Mouse (Mus musculus): ENCODE results near the gene Cdh4. TPM values are rescaled to one million over a fixed set of nuclear protein-coding genes. Genes with fewer than 3 reads are reported as not detected.

Gene Cdh4
- polyA plus RNA-seq, 1 experiment, result 3.2 TPM

DNA sequence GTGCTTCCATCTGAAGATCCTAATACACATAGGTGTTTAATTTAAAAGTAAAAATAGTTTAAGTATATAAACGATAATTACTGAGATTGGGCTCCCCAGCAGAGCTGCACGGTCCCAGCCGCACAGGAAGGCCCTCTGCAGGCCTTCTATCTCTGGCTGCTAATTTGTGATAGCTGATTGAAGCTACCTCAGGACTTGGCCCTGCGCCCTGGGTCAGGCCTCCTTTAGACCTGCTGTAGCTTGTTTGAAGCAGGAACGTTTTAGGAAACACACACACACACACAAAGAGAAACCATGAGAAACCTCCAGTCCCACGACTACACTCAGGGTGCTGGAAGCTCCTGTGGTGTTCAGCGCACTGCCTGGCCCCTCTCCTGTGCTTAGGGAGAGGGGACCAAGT is 263.2 kb downstream of the Cdh4 start:
- H3K27ac ChIP-seq (ENCODE audit: insufficient read depth, low read length), result no peak overlapping the region
- no peak for TF ChIP-seq POLR2A (IDR thresholded peaks at IDR 0.05; ENCODE audit: low read depth, low read length)
- TF ChIP-seq CTCF (IDR thresholded peaks at IDR 0.05; ENCODE audit: borderline replicate concordance, insufficient read depth, low read length), result no peak

DNA sequence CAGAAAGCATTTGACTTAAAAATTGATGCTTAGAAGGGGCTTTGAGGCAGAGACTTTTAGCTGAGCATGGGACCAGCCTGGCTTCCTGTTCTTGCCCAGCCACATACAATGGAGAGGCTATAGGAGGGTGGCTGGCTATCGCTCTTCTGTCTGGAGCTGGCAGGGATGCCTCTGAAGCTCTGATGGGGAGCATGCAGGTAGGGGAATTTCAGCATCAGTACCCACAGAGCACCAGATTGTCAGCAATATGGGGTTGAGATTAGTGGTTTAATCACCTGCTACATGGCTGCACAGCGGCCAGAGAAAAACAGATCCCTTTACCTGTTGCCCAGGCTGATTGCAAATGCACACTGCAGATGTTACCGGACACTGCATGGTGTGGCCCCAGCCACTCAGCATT is 264.4 kb downstream of the Cdh4 start:
- Histone ChIP-seq H3K4me3 (ENCODE audit: insufficient read depth, low read length) (no peak overlapping the region), H3K4me1 (ENCODE audit: control insufficient read depth, insufficient read depth, low read length) (no peaks in the 10 kb centered on the region), H3K27ac (ENCODE audit: insufficient read depth, low read length) (no peak overlapping the region)
- no peak for TF ChIP-seq POLR2A (IDR thresholded peaks at IDR 0.05; ENCODE audit: low read depth, low read length)
- no peak for TF ChIP-seq CTCF (IDR thresholded peaks at IDR 0.05; ENCODE audit: borderline replicate concordance, insufficient read depth, low read length)

More for the DNA sequence above, 263.2 kb downstream of the Cdh4 start:
- H3K4me1 ChIP-seq (ENCODE audit: control insufficient read depth, insufficient read depth, low read length), result no peaks in the 10 kb centered on the region
- no peak overlapping the region for H3K4me3 ChIP-seq (ENCODE audit: insufficient read depth, low read length)

DNA sequence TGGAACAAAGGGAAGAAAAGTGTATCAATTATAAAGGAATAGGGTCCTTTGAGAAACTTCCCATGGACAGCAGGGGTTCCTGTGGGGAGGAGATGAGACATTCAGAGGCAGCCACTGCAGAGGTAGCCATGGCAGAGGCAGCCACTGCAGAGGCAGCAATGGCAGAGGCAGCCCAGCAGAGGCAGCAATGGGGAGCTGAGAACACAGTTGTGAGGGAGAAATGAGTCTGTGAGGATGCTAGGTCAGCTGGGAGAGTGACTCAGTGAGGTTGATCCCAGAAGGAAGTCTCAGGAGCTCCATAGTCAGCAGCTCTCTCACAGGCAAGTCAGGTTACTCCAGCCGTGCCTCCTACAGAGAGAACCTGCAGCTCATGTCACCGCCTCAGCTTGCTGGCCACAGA is 266.9 kb downstream of the Cdh4 start:
- no peak overlapping the region for H3K27ac ChIP-seq (ENCODE audit: insufficient read depth, low read length)
- no peak for TF ChIP-seq POLR2A (IDR thresholded peaks at IDR 0.05; ENCODE audit: low read depth, low read length)
- TF ChIP-seq CTCF (IDR thresholded peaks at IDR 0.05; ENCODE audit: borderline replicate concordance, insufficient read depth, low read length), result no peak

DNA sequence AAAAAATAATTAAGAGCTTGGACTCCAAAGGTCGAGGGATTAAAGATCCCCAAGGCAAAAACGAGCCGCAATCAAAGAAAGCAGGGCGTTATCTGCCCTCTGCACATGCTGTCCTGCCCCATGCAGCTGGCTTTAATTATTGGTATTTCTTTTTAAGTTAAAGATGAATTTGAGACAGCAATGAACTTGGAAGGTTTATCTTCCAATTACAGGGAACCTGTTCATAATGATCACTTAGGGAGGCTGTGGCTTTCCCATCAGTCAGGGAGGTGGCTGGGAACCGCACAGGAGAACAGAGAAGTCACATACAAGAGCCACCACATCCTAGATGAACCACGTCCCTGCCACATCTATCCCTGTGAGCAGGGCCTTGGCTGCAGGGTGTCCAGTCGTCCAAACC is 270.5 kb downstream of the Cdh4 start:
- no peak overlapping the region for H3K4me3 ChIP-seq (ENCODE audit: insufficient read depth, low read length)
- no peak overlapping the region for H3K27ac ChIP-seq (ENCODE audit: insufficient read depth, low read length)
- no peaks in the 10 kb centered on the region for H3K4me1 ChIP-seq (ENCODE audit: control insufficient read depth, insufficient read depth, low read length)
- no peak for TF ChIP-seq POLR2A (IDR thresholded peaks at IDR 0.05; ENCODE audit: low read depth, low read length)
- no peak for TF ChIP-seq CTCF (IDR thresholded peaks at IDR 0.05; ENCODE audit: borderline replicate concordance, insufficient read depth, low read length)

More for the DNA sequence above, 266.9 kb downstream of the Cdh4 start:
- H3K4me1 ChIP-seq (ENCODE audit: control insufficient read depth, insufficient read depth, low read length), result no peaks in the 10 kb centered on the region
- H3K4me3 ChIP-seq (ENCODE audit: insufficient read depth, low read length), result no peak overlapping the region

DNA sequence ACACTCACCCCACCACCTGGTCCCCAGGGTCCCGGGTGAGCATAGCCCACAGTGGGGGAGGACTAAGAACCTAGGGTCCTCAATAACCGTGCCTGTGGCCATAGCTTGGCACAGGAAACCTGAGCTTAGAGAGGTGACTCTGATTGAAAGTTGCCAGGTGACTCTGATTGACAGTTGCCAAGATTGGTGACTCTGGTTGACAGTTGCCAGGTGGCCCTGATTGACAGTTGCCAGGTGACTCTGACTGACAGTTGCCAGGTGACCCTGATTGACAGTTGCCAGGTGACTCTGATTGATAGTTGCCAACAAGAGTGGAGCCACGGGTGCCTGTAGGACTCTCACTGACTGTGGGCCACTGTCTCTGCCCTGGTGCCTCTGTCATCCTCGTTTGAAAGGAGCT is 271.1 kb downstream of the Cdh4 start:
- TF ChIP-seq POLR2A (IDR thresholded peaks at IDR 0.05; ENCODE audit: low read depth, low read length), result no peak
- no peak for TF ChIP-seq CTCF (IDR thresholded peaks at IDR 0.05; ENCODE audit: borderline replicate concordance, insufficient read depth, low read length)
- Histone ChIP-seq H3K4me1 (ENCODE audit: control insufficient read depth, insufficient read depth, low read length) (no peaks in the 10 kb centered on the region), H3K4me3 (ENCODE audit: insufficient read depth, low read length) (no peak overlapping the region), H3K27ac (ENCODE audit: insufficient read depth, low read length) (no peak overlapping the region)

DNA sequence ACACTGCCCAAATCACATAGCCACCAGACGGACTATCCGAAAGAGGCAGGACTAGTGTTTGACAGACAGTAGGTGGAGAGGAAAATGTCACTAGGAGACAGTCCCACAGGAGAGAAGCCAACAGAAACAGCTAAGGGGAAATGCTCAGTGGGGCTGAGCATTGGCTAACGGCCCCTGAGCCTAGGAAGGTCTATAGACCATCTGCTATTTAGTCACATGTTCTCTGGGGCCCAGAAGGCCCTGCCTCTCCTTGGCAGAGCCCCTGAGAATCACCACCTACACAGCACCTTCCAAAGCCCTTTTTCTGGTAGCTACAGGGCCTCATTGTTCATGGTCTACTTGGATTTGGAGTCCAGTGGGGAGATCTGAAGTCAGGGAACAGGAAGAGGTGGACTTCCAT is 271.9 kb downstream of the Cdh4 start:
- Histone ChIP-seq H3K27ac (ENCODE audit: insufficient read depth, low read length) (no peak overlapping the region), H3K4me1 (ENCODE audit: control insufficient read depth, insufficient read depth, low read length) (no peaks in the 10 kb centered on the region)
- no peak for TF ChIP-seq POLR2A (IDR thresholded peaks at IDR 0.05; ENCODE audit: low read depth, low read length)
- no peak for TF ChIP-seq CTCF (IDR thresholded peaks at IDR 0.05; ENCODE audit: borderline replicate concordance, insufficient read depth, low read length)

DNA sequence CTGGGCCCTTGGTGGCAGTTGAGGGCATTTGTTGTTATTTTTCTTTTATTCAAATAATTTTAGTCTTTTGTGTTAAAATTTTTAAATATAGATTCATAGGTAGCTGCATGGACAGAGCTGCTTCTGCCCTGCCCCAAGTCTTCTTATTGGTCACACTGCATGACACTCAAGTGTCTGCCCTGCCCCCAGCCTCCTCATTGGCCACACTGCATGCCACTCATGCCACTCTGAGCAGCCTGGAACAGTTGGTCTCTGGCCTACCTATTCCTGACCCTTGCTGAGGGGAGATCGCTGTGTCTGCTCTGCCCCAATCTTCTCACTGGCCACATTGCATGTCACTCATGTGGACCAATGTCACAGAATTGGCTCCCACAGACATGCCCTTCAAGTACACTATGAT is 273.1 kb downstream of the Cdh4 start:
- Histone ChIP-seq H3K4me1 (ENCODE audit: control insufficient read depth, insufficient read depth, low read length) (no peaks in the 10 kb centered on the region), H3K4me3 (ENCODE audit: insufficient read depth, low read length) (no peak overlapping the region), H3K27ac (ENCODE audit: insufficient read depth, low read length) (no peak overlapping the region)
- TF ChIP-seq POLR2A (IDR thresholded peaks at IDR 0.05; ENCODE audit: low read depth, low read length), result no peak
- no peak for TF ChIP-seq CTCF (IDR thresholded peaks at IDR 0.05; ENCODE audit: borderline replicate concordance, insufficient read depth, low read length)

More for the DNA sequence above, 271.9 kb downstream of the Cdh4 start:
- H3K4me3 ChIP-seq (ENCODE audit: insufficient read depth, low read length), result no peak overlapping the region

DNA sequence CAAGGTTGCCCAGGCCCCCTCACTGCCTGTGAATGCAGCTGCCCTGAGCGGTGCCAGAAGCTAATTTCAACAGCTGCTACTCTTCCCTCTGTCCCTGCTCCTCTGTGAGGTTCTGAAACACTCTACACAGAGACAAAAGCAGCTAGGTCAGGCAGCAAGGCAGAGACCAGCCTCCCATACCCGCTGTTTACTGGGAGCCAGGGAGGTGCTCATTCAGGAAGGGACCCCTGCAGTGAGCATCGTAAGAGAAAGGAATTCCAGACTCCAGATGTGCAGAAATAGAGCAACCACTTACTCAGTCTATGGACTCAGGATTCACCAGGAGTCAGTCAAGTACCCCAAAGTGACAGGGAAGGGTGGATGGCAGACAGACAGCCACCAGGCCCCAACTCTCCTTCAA is 278.1 kb downstream of the Cdh4 start:
- no peak overlapping the region for H3K4me3 ChIP-seq (ENCODE audit: insufficient read depth, low read length)
- TF ChIP-seq POLR2A (IDR thresholded peaks at IDR 0.05; ENCODE audit: low read depth, low read length) (no peak), CTCF (IDR thresholded peaks at IDR 0.05; ENCODE audit: borderline replicate concordance, insufficient read depth, low read length) (no peak)
- H3K27ac ChIP-seq (ENCODE audit: insufficient read depth, low read length), result no peak overlapping the region
- no peaks in the 10 kb centered on the region for H3K4me1 ChIP-seq (ENCODE audit: control insufficient read depth, insufficient read depth, low read length)

DNA sequence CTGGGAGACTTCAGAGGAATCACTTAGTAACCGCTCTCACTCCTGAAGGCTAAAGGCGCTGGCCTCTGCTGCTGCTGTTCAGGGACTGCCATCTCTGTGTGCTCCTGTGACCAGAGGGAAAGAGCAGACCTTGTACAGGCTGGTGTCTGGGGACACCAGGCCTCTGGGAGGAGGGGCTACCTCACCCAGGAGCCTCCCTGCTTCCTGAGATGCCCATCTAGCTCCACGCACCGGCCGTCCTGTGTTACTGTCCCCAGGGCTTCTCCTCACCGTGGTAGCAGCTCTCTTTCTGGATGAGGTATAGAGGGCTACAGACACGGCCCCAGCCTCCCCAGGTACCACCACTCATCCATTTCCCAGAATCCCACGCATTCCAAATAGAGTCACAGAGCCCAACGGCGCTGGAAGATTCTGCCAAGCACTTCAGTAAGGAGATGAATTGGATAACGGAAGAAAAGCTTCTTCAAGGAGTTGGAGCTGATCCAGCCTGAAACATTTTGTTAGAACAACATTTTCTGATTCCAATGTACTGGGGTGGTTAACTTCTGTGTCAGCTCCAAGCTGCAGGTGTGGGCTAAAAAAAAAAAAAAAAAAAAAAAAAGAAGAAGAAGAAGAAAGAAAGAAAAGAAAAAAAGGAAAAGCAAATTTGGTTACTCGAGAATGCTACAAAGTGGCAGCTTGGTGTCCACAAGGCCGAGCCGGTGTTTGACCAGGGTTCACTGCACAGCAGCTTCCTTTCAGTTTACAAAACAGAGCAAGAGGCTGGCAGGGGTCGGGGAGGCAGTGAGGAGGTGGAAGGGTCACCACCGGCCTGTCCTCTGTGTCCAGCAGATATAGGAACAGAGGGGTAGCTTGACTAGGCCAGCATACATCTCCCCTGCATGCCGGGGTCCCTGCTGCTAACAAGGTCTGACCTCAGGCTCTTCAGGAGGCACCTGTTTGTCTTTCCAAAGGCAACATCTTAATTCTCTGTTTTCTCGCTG is 279.6 kb downstream of the Cdh4 start:
- TF ChIP-seq POLR2A (IDR thresholded peaks at IDR 0.05; ENCODE audit: low read depth, low read length), result no peak
- TF ChIP-seq CTCF (IDR thresholded peaks at IDR 0.05; ENCODE audit: borderline replicate concordance, insufficient read depth, low read length), result no peak
- Histone ChIP-seq H3K4me1 (ENCODE audit: control insufficient read depth, insufficient read depth, low read length) (no peaks in the 10 kb centered on the region), H3K4me3 (ENCODE audit: insufficient read depth, low read length) (no peak overlapping the region), H3K27ac (ENCODE audit: insufficient read depth, low read length) (no peak overlapping the region)

DNA sequence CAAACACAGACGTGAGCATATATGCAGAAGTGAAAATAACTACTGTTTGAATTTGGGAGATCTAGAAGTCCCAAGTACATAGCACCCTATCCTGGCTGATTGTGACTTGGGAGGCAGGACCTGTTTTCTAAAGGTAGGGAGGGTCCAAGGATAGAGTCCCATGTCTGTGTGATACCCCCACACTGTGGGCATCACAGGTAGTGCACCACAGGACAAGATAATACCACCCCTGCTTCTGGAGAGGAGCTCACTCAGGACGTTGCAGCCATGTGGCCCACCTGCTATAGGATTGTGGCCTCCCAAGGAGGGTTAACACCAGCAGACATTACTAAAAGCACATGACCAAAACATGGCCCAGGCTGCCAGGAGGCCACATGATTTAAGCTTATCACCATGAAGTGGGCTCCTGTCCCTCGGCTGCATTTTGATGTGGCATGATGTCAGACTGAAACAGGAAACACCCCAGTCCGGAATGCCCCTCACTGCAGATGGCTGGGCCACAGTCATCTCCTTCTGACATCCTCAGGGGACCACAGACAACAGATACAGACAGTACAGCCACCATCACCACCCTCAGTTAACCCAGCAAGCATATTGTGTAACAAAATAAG is 280.6 kb downstream of the Cdh4 start:
- TF ChIP-seq CTCF (IDR thresholded peaks at IDR 0.05; ENCODE audit: borderline replicate concordance, insufficient read depth, low read length) (no peak), POLR2A (IDR thresholded peaks at IDR 0.05; ENCODE audit: low read depth, low read length) (no peak)
- Histone ChIP-seq H3K27ac (ENCODE audit: insufficient read depth, low read length) (no peak overlapping the region), H3K4me3 (ENCODE audit: insufficient read depth, low read length) (no peak overlapping the region), H3K4me1 (ENCODE audit: control insufficient read depth, insufficient read depth, low read length) (no peaks in the 10 kb centered on the region)

All from embryonic fibroblast, embryonic 13.5 days (primary cell).